Mouse (Mus musculus): ENCODE data around the gene Cep89. TPM values are rescaled to one million over a fixed set of nuclear protein-coding genes. Genes with fewer than 3 reads are reported as not detected.

Cep89 gene
- polyA plus RNA-seq, 2 experiments, result 11.6 to 14.5 TPM

- H3K4me2 ChIP-seq (ENCODE audit: low read depth), result no peak overlapping the region
- ATAC-seq (ENCODE audit: insufficient read depth) (no peak), DNase-seq (ENCODE audit: low read depth in 3 of 3, low spot score in 3 of 3) (no peak)
- no peak for TF ChIP-seq CTCF (IDR thresholded peaks at IDR 0.05; ENCODE audit: low read depth)
- TF ChIP-seq EP300 (IDR thresholded peaks at IDR 0.05; ENCODE audit: low read depth), result no peak
- H3K27ac ChIP-seq, result no peak overlapping the region
- H3K27me3 ChIP-seq (ENCODE audit: control insufficient read depth, insufficient read depth, low read length), result no peaks in the 10 kb centered on the region
- 47% methylated on average over 7 of the region's 7 CpGs for WGBS (ENCODE audit: insufficient replicate concordance)
- no peak overlapping the region for H3K9ac ChIP-seq (replicated peaks)
- H3K36me3 ChIP-seq (replicated peaks; ENCODE audit: control insufficient read depth, insufficient read depth, low read depth), result no peaks in the 10 kb centered on the region
- no peak overlapping the region; a peak in 1 of 4 replicates for H3K4me3 ChIP-seq (ENCODE audit: insufficient read depth in 1 of 2, low read depth in 2 of 2, low read length in 2 of 2)
- peaks cover 0 to 4% of the 10 kb centered on the region in 2 experiments; a peak in 1 of 4 replicates for H3K4me1 ChIP-seq (replicated peaks; ENCODE audit: control insufficient read depth in 2 of 2, insufficient read depth in 2 of 2, low read length in 1 of 2)
- no peaks in the 10 kb centered on the region for H3K9me3 ChIP-seq (ENCODE audit: control insufficient read depth, low read length)
Observed at GRCm38 (mm10) chr7:35448867-35449266, 52.0 kb downstream of the Cep89 start.

- no peak for ATAC-seq (ENCODE audit: insufficient read depth)
- WGBS (ENCODE audit: insufficient replicate concordance), result 54% methylated on average over 4 of the region's 4 CpGs
- TF ChIP-seq EP300 (IDR thresholded peaks at IDR 0.05; ENCODE audit: low read depth) (no peak), CTCF (IDR thresholded peaks at IDR 0.05; ENCODE audit: low read depth) (no peak)
- Histone ChIP-seq H3K4me2 (ENCODE audit: low read depth) (no peak overlapping the region), H3K4me1 (replicated peaks; ENCODE audit: control insufficient read depth in 2 of 2, insufficient read depth in 2 of 2, low read length in 1 of 2) (no peaks in the 10 kb centered on the region), H3K27me3 (ENCODE audit: control insufficient read depth, insufficient read depth, low read length) (no peaks in the 10 kb centered on the region), H3K36me3 (replicated peaks; ENCODE audit: control insufficient read depth, insufficient read depth, low read depth) (no peaks in the 10 kb centered on the region), H3K4me3 (ENCODE audit: insufficient read depth in 1 of 2, low read depth in 2 of 2, low read length in 2 of 2) (no peak overlapping the region), H3K9ac (replicated peaks) (no peak overlapping the region), H3K9me3 (ENCODE audit: control insufficient read depth, low read length) (no peaks in the 10 kb centered on the region), H3K27ac (no peak overlapping the region)
- no peak for DNase-seq (ENCODE audit: low read depth in 3 of 3, low spot score in 3 of 3)
Observed at GRCm38 (mm10) chr7:35456091-35456814, 59.4 kb downstream of the Cep89 start.

DNA sequence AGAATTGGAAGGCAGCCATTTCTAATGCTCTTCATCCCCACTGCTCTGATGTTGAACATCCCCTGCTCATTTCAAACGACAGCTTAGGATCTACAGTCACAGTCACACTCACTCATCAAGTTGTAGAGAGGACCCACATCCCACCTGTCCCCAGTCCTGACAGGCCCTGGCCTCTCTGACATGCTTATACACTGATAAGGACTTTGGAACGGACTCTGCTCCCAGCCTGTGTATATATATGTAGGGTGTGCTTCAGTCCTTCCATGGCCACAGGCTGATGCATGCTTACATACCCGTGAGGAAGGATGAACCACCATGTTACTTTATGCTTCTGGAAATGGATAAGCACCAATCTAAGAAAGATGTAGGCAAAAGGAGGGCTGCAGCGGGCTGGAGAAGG is 64.1 kb downstream of the Cep89 start:
- Histone ChIP-seq H3K4me2 (ENCODE audit: low read depth) (no peak overlapping the region), H3K4me3 (ENCODE audit: insufficient read depth in 1 of 2, low read depth in 2 of 2, low read length in 2 of 2) (no peak overlapping the region), H3K27me3 (ENCODE audit: control insufficient read depth, insufficient read depth, low read length) (no peaks in the 10 kb centered on the region), H3K4me1 (replicated peaks; ENCODE audit: control insufficient read depth in 2 of 2, insufficient read depth in 2 of 2, low read length in 1 of 2) (no peaks in the 10 kb centered on the region), H3K36me3 (replicated peaks; ENCODE audit: control insufficient read depth, insufficient read depth, low read depth) (no peaks in the 10 kb centered on the region), H3K9me3 (ENCODE audit: control insufficient read depth, low read length) (no peaks in the 10 kb centered on the region), H3K27ac (no peak overlapping the region), H3K9ac (replicated peaks) (no peak overlapping the region)
- ATAC-seq (ENCODE audit: insufficient read depth) (no peak), DNase-seq (ENCODE audit: low read depth in 3 of 3, low spot score in 3 of 3) (no peak)
- TF ChIP-seq EP300 (IDR thresholded peaks at IDR 0.05; ENCODE audit: low read depth), result no peak
- no peak for TF ChIP-seq CTCF (IDR thresholded peaks at IDR 0.05; ENCODE audit: low read depth)
- 47% methylated on average over 4 of the region's 4 CpGs for WGBS (ENCODE audit: insufficient replicate concordance)

GRCm38 (mm10) chr7:35465027-35465426 is 68.2 kb downstream of the Cep89 start:
- ATAC-seq (ENCODE audit: insufficient read depth), result no peak
- Histone ChIP-seq H3K27ac (no peak overlapping the region), H3K4me2 (ENCODE audit: low read depth) (no peak overlapping the region), H3K9ac (replicated peaks) (no peak overlapping the region), H3K36me3 (replicated peaks; ENCODE audit: control insufficient read depth, insufficient read depth, low read depth) (no peaks in the 10 kb centered on the region), H3K4me3 (ENCODE audit: insufficient read depth in 1 of 2, low read depth in 2 of 2, low read length in 2 of 2) (no peak overlapping the region), H3K4me1 (replicated peaks; ENCODE audit: control insufficient read depth in 2 of 2, insufficient read depth in 2 of 2, low read length in 1 of 2) (no peaks in the 10 kb centered on the region), H3K27me3 (ENCODE audit: control insufficient read depth, insufficient read depth, low read length) (no peaks in the 10 kb centered on the region), H3K9me3 (ENCODE audit: control insufficient read depth, low read length) (no peaks in the 10 kb centered on the region)
- TF ChIP-seq EP300 (IDR thresholded peaks at IDR 0.05; ENCODE audit: low read depth) (no peak), CTCF (IDR thresholded peaks at IDR 0.05; ENCODE audit: low read depth) (no peak)
- no peak for DNase-seq (ENCODE audit: low read depth in 3 of 3, low spot score in 3 of 3)
- WGBS (ENCODE audit: insufficient replicate concordance), result 84% methylated on average over 5 of the region's 5 CpGs

DNA sequence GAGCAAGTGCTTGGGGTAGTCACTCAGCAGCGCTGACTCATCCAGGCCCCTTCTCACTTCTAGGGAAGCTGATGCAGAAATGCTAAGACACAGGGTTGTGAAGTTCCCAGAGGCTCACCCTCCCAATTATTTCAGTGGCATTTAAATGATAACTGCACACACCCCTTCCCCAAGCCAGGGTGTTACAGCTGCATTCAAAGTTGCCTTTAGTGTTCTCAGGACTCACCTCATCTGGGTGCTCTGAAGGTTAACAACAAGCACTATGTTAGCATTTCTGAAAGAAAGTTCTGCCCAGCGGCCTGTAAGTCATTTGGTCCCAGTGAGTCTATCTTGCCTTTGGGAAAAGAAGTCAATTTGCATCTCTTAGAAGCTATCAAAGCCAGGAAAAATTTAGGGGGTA is 71.0 kb downstream of the Cep89 start:
- Histone ChIP-seq H3K36me3 (replicated peaks; ENCODE audit: control insufficient read depth, insufficient read depth, low read depth) (no peaks in the 10 kb centered on the region), H3K27ac (no peak overlapping the region), H3K27me3 (ENCODE audit: control insufficient read depth, insufficient read depth, low read length) (no peaks in the 10 kb centered on the region), H3K4me2 (ENCODE audit: low read depth) (no peak overlapping the region), H3K9me3 (ENCODE audit: control insufficient read depth, low read length) (no peaks in the 10 kb centered on the region), H3K9ac (replicated peaks) (no peak overlapping the region), H3K4me1 (replicated peaks; ENCODE audit: control insufficient read depth in 2 of 2, insufficient read depth in 2 of 2, low read length in 1 of 2) (no peaks in the 10 kb centered on the region), H3K4me3 (ENCODE audit: insufficient read depth in 1 of 2, low read depth in 2 of 2, low read length in 2 of 2) (no peak overlapping the region)
- DNase-seq (ENCODE audit: low read depth in 3 of 3, low spot score in 3 of 3), result no peak
- TF ChIP-seq CTCF (IDR thresholded peaks at IDR 0.05; ENCODE audit: low read depth), result no peak
- no peak for ATAC-seq (ENCODE audit: insufficient read depth)
- 62% methylated on average over 2 of the region's 2 CpGs for WGBS (ENCODE audit: insufficient replicate concordance)
